Mouse (Mus musculus): Measurements from ENCODE around the gene Mmp15.

GRCm38 (mm10) chr8:95327866-95328465 is 24.1 kb upstream of the Mmp15 start:
- TF ChIP-seq POLR2A (IDR thresholded peaks at IDR 0.05; ENCODE audit: borderline replicate concordance, extremely low read depth, insufficient read depth, insufficient read length, poor library complexity, severe bottlenecking), result no peak
- no peak for TF ChIP-seq CTCF (IDR thresholded peaks at IDR 0.05; ENCODE audit: borderline replicate concordance, extremely low read depth, insufficient read depth, insufficient read length)

Data from brain, embryonic 14.5 days (tissue).